10 mouse cellular contexts compared by ENCODE assay signal in genomic region chr5:121926543-121926814, GRCm38 (mm10).
DNase-seq lines count a peak whose midpoint lies in the region; ATAC-seq and TF ChIP-seq lines count a peak whose summit lies in the region.
"Had no signal": no experiment of that assay in that cellular context is flagged by ENCODE, and none has a peak within 500 bp of the region (broad histone marks: within the 10 kb centered on the region; RNA-seq: fewer than 3 reads in every experiment).

No protein-coding gene starts in this region.

- H3K9ac ChIP-seq in forebrain, embryonic 11.5 days (ENCODE audit: low read length), result no peak overlapping the region
- H3K9ac ChIP-seq in midbrain, embryonic 12.5 days (replicated peaks), result no peak overlapping the region
- H3K9ac ChIP-seq in midbrain, postnatal 0 days (replicated peaks; ENCODE audit: low read length, poor library complexity, severe bottlenecking), result no peak overlapping the region
- no peak overlapping the region for H3K9ac ChIP-seq in embryonic facial prominence, embryonic 14.5 days (ENCODE audit: low read depth, low read length)
- H3K9ac ChIP-seq in neural tube, embryonic 15.5 days (replicated peaks), result no peak overlapping the region

- H3K27ac ChIP-seq in forebrain, embryonic 11.5 days (ENCODE audit: low read depth, low read length), result no peak overlapping the region
- H3K27ac ChIP-seq in forebrain, embryonic 10.5 days, result no peak overlapping the region
- H3K27ac ChIP-seq in midbrain, embryonic 12.5 days (replicated peaks), result no peak overlapping the region
- no peak overlapping the region for H3K27ac ChIP-seq in midbrain, postnatal 0 days (ENCODE audit: low read depth, low read length)
- H3K27ac ChIP-seq in embryonic facial prominence, embryonic 14.5 days (replicated peaks; ENCODE audit: low read depth, low read length), result no peak overlapping the region
- H3K27ac ChIP-seq in neural tube, embryonic 15.5 days (replicated peaks), result no peak overlapping the region

- no peak for ATAC-seq in forebrain, embryonic 11.5 days (replicated peaks; ENCODE audit: low FRiP score)
- ATAC-seq in midbrain, embryonic 12.5 days (ENCODE audit: low FRiP score, low read depth), result no peak
- no peak for ATAC-seq in midbrain, postnatal 0 days (ENCODE audit: low FRiP score)
- no peak for ATAC-seq in embryonic facial prominence, embryonic 14.5 days (ENCODE audit: low read depth)
- no peak for ATAC-seq in neural tube, embryonic 15.5 days (ENCODE audit: low FRiP score)

- H3K4me3 ChIP-seq in forebrain, embryonic 11.5 days (ENCODE audit: low read depth, low read length), result no peak overlapping the region
- no peak overlapping the region for H3K4me3 ChIP-seq in forebrain, embryonic 10.5 days
- H3K4me3 ChIP-seq in midbrain, embryonic 12.5 days, result no peak overlapping the region
- no peak overlapping the region for H3K4me3 ChIP-seq in midbrain, postnatal 0 days (ENCODE audit: low read depth, low read length)
- no peak overlapping the region for H3K4me3 ChIP-seq in embryonic facial prominence, embryonic 14.5 days (ENCODE audit: low read depth, low read length)
- no peak overlapping the region for H3K4me3 ChIP-seq in neural tube, embryonic 15.5 days (replicated peaks)

- no peak for TF ChIP-seq CTCF in midbrain, postnatal 0 days (IDR thresholded peaks at IDR 0.05)

- peaks cover 31% of the 10 kb centered on the region for H3K4me1 ChIP-seq in forebrain, embryonic 11.5 days (replicated peaks; ENCODE audit: control insufficient read depth, insufficient read depth, low read length)
- H3K4me1 ChIP-seq in forebrain, embryonic 10.5 days, result peaks cover 61% of the 10 kb centered on the region
- H3K4me1 ChIP-seq in midbrain, embryonic 12.5 days, result peaks cover 55% of the 10 kb centered on the region
- peaks cover 5% of the 10 kb centered on the region; the same call in 1 of the 2 replicates for H3K4me1 ChIP-seq in midbrain, postnatal 0 days (ENCODE audit: insufficient read depth, low read length)
- no peaks in the 10 kb centered on the region for H3K4me1 ChIP-seq in embryonic facial prominence, embryonic 14.5 days (ENCODE audit: control insufficient read depth, insufficient read depth, low read length)
- H3K4me1 ChIP-seq in neural tube, embryonic 15.5 days, result peaks cover 57% of the 10 kb centered on the region

- WGBS in forebrain, embryonic 11.5 days, result 0% methylated on average over 2 of the region's 2 CpGs
- WGBS in forebrain, embryonic 10.5 days, result 0% methylated on average over 2 of the region's 2 CpGs
- 10% methylated on average over 2 of the region's 2 CpGs for WGBS in midbrain, embryonic 12.5 days
- 68% methylated on average over 2 of the region's 2 CpGs for WGBS in midbrain, postnatal 0 days
- WGBS in embryonic facial prominence, embryonic 14.5 days, result 6% methylated on average over 2 of the region's 2 CpGs
- WGBS in neural tube, embryonic 15.5 days, result 41% methylated on average over 2 of the region's 2 CpGs

- peaks cover 5% of the 10 kb centered on the region; the same call in 1 of the 2 replicates for H3K27me3 ChIP-seq in forebrain, embryonic 11.5 days (ENCODE audit: control insufficient read depth, insufficient read depth, low read length)
- peaks cover 64% of the 10 kb centered on the region for H3K27me3 ChIP-seq in forebrain, embryonic 10.5 days (ENCODE audit: poor library complexity, severe bottlenecking)
- peaks cover 35% of the 10 kb centered on the region for H3K27me3 ChIP-seq in midbrain, embryonic 12.5 days
- H3K27me3 ChIP-seq in midbrain, postnatal 0 days (ENCODE audit: insufficient read depth, low read length), result no peaks in the 10 kb centered on the region
- peaks cover 43% of the 10 kb centered on the region for H3K27me3 ChIP-seq in embryonic facial prominence, embryonic 14.5 days (replicated peaks; ENCODE audit: control insufficient read depth, insufficient read depth, low read length)
- peaks cover 15% of the 10 kb centered on the region; the same call in 1 of the 2 replicates for H3K27me3 ChIP-seq in neural tube, embryonic 15.5 days (replicated peaks)

- H3K36me3 ChIP-seq in forebrain, embryonic 11.5 days (ENCODE audit: control insufficient read depth, insufficient read depth, low read length), result no peaks in the 10 kb centered on the region
- no peaks in the 10 kb centered on the region for H3K36me3 ChIP-seq in forebrain, embryonic 10.5 days (replicated peaks)
- no peaks in the 10 kb centered on the region for H3K36me3 ChIP-seq in midbrain, embryonic 12.5 days
- H3K36me3 ChIP-seq in midbrain, postnatal 0 days (ENCODE audit: insufficient read depth, low read length), result no peaks in the 10 kb centered on the region
- H3K36me3 ChIP-seq in embryonic facial prominence, embryonic 14.5 days (ENCODE audit: control insufficient read depth, insufficient read depth, low read length), result no peaks in the 10 kb centered on the region
- H3K36me3 ChIP-seq in neural tube, embryonic 15.5 days, result no peaks in the 10 kb centered on the region

- no peak overlapping the region for H3K4me2 ChIP-seq in forebrain, embryonic 11.5 days (ENCODE audit: low read depth, low read length, severe bottlenecking)
- H3K4me2 ChIP-seq in midbrain, embryonic 12.5 days (replicated peaks), result peak overlapping the region; percentile 54
- H3K4me2 ChIP-seq in midbrain, postnatal 0 days (ENCODE audit: low read depth, low read length, poor library complexity, severe bottlenecking), result no peak overlapping the region
- H3K4me2 ChIP-seq in embryonic facial prominence, embryonic 14.5 days (ENCODE audit: low read depth, low read length), result no peak overlapping the region
- 0 out of 2 replicates have a peak overlapping the region, but pooled peaks have one; percentile 49 for H3K4me2 ChIP-seq in neural tube, embryonic 15.5 days

- DNase-seq in forebrain, embryonic 11.5 days (ENCODE audit: low spot score), result peak; percentile 70
- DNase-seq in forebrain, embryonic 10.5 days (ENCODE audit: extremely low spot score, low spot score), result no peak
- DNase-seq in midbrain, postnatal 0 days (ENCODE audit: low spot score), result no peak
- peak; percentile 59 for DNase-seq in embryonic facial prominence, embryonic 14.5 days (ENCODE audit: low spot score)
- no peak for DNase-seq in natural killer cell, adult 2 months (ENCODE audit: low spot score in 2 of 2)
- DNase-seq in urinary bladder, postnatal 25 days (ENCODE audit: low spot score), result no peak
- DNase-seq: cerebellum, adult 8-10 months; lung, adult 18-20 months had no signal

- H3K9me3 ChIP-seq in forebrain, embryonic 11.5 days (ENCODE audit: control insufficient read depth, low read length), result no peaks in the 10 kb centered on the region
- H3K9me3 ChIP-seq in forebrain, embryonic 10.5 days, result no peaks in the 10 kb centered on the region
- H3K9me3 ChIP-seq in midbrain, embryonic 12.5 days, result no peaks in the 10 kb centered on the region
- H3K9me3 ChIP-seq in midbrain, postnatal 0 days (ENCODE audit: low read length), result no peaks in the 10 kb centered on the region
- H3K9me3 ChIP-seq in embryonic facial prominence, embryonic 14.5 days (ENCODE audit: control insufficient read depth, low read length), result no peaks in the 10 kb centered on the region
- no peaks in the 10 kb centered on the region for H3K9me3 ChIP-seq in neural tube, embryonic 15.5 days (replicated peaks)

Comparison
In these comparisons a context has a peak if more than half of its experiments do, and no peak if none do; other contexts are left out.
1. DNase-seq: peak in forebrain, embryonic 11.5 days (single experiment) and embryonic facial prominence, embryonic 14.5 days (single experiment); none in forebrain, embryonic 10.5 days (single experiment), midbrain, postnatal 0 days (single experiment), natural killer cell, adult 2 months (0 of 2) and urinary bladder, postnatal 25 days (single experiment).
2. H3K4me2 ChIP-seq: peak in midbrain, embryonic 12.5 days (single experiment) and neural tube, embryonic 15.5 days (single experiment); none in forebrain, embryonic 11.5 days (single experiment), midbrain, postnatal 0 days (single experiment) and embryonic facial prominence, embryonic 14.5 days (single experiment).